Mouse (Mus musculus) kidney, adult 18-20 months (tissue): Measurements from ENCODE around the gene Ostf1.

Source experiments
- DNase-seq: peaks from one replicate; pipeline ENCODE4 v3.0.0; 2021

The Ostf1 gene

GRCm38 (mm10) chr19:18643411-18643810 is 11.8 kb upstream of the Ostf1 start:
- no peak for DNase-seq

- DNase-seq = no peak
Observed at GRCm38 (mm10) chr19:18641001-18641400, 9.4 kb upstream of the Ostf1 start.

GRCm38 (mm10) chr19:18639552-18639951 is 7.9 kb upstream of the Ostf1 start:
- DNase-seq = no peak

- DNase-seq = no peak
Observed at GRCm38 (mm10) chr19:18638949-18639348, 7.3 kb upstream of the Ostf1 start.

- no peak for DNase-seq
Observed at GRCm38 (mm10) chr19:18637954-18638353, 6.3 kb upstream of the Ostf1 start.

GRCm38 (mm10) chr19:18632231-18633185 is 885 bp upstream of the Ostf1 start:
- DNase-seq = peak; percentile 62

GRCm38 (mm10) chr19:18631161-18631643 is 421 bp downstream of the Ostf1 start:
- peak; percentile 76 for DNase-seq

- peak; percentile 65 for DNase-seq
Observed at GRCm38 (mm10) chr19:18630221-18631119, 1.2 kb downstream of the Ostf1 start.

- peak; percentile 88 for DNase-seq
Observed at GRCm38 (mm10) chr19:18629589-18629988, 2.0 kb downstream of the Ostf1 start.

GRCm38 (mm10) chr19:18623894-18624293 is 7.7 kb downstream of the Ostf1 start:
- DNase-seq = no peak

- DNase-seq = no peak
Observed at GRCm38 (mm10) chr19:18619691-18620090, 11.9 kb downstream of the Ostf1 start.

GRCm38 (mm10) chr19:18619060-18619459 is 12.6 kb downstream of the Ostf1 start:
- DNase-seq = no peak

- no peak for DNase-seq
Observed at GRCm38 (mm10) chr19:18617504-18617903, 14.1 kb downstream of the Ostf1 start.

GRCm38 (mm10) chr19:18615680-18616240 is 15.9 kb downstream of the Ostf1 start:
- DNase-seq = no peak

GRCm38 (mm10) chr19:18614337-18614736 is 17.3 kb downstream of the Ostf1 start:
- DNase-seq = no peak

GRCm38 (mm10) chr19:18608975-18609374 is 22.6 kb downstream of the Ostf1 start:
- DNase-seq = no peak

GRCm38 (mm10) chr19:18607907-18608306 is 23.7 kb downstream of the Ostf1 start:
- DNase-seq = no peak

- DNase-seq = no peak
Observed at GRCm38 (mm10) chr19:18603011-18603410, 28.6 kb downstream of the Ostf1 start.

GRCm38 (mm10) chr19:18600611-18601010 is 31.0 kb downstream of the Ostf1 start:
- DNase-seq = no peak

GRCm38 (mm10) chr19:18599650-18600049 is 32.0 kb downstream of the Ostf1 start:
- DNase-seq = no peak

- DNase-seq = no peak
Observed at GRCm38 (mm10) chr19:18599051-18599450, 32.6 kb downstream of the Ostf1 start.

- no peak for DNase-seq
Observed at GRCm38 (mm10) chr19:18598265-18598926, 33.2 kb downstream of the Ostf1 start.
